In genomic region chr12:91654399-91655122, GRCm38 (mm10) we compare ENCODE assay signal across 10 mouse cellular contexts.
DNase-seq lines count a peak whose midpoint lies in the region; ATAC-seq and TF ChIP-seq lines count a peak whose summit lies in the region.
"Had no signal": no experiment of that assay in that cellular context is flagged by ENCODE, and none has a peak within 500 bp of the region (broad histone marks: within the 10 kb centered on the region; RNA-seq: fewer than 3 reads in every experiment).

No protein-coding gene starts in this region.

- no peaks in the 10 kb centered on the region for H3K4me1 ChIP-seq in embryonic facial prominence, embryonic 14.5 days (ENCODE audit: control insufficient read depth, insufficient read depth, low read length)
- H3K4me1 ChIP-seq in embryonic facial prominence, embryonic 10.5 days, result peaks cover 3% of the 10 kb centered on the region; the same call in 1 of the 2 replicates
- H3K4me1 ChIP-seq in cerebellum, adult 2 months (ENCODE audit: control insufficient read depth, insufficient read depth, low read length), result 0 out of 2 replicates have a peak, but pooled peaks cover 2% of the 10 kb centered on the region
- H3K4me1 ChIP-seq in lung, embryonic 15.5 days, result peaks cover 12% of the 10 kb centered on the region; the same call in 1 of the 2 replicates

- H3K4me3 ChIP-seq in embryonic facial prominence, embryonic 14.5 days (ENCODE audit: low read depth, low read length), result no peak overlapping the region
- no peak overlapping the region for H3K4me3 ChIP-seq in embryonic facial prominence, embryonic 10.5 days
- no peak overlapping the region for H3K4me3 ChIP-seq in cerebellum, adult 2 months (replicated peaks; ENCODE audit: insufficient read depth, low read depth, low read length)
- H3K4me3 ChIP-seq in lung, embryonic 15.5 days, result no peak overlapping the region
- H3K4me3 ChIP-seq: erythroblast, embryonic 14.5 days; left cerebral cortex, adult 2 months had no signal

- TF ChIP-seq POLR2A in cerebellum, adult 2 months (IDR thresholded peaks at IDR 0.05; ENCODE audit: borderline replicate concordance, insufficient read depth, low read length), result no peak

- H3K27me3 ChIP-seq in embryonic facial prominence, embryonic 14.5 days (replicated peaks; ENCODE audit: control insufficient read depth, insufficient read depth, low read length), result no peaks in the 10 kb centered on the region
- H3K27me3 ChIP-seq in embryonic facial prominence, embryonic 10.5 days (replicated peaks; ENCODE audit: low read depth, poor library complexity, severe bottlenecking), result no peaks in the 10 kb centered on the region
- H3K27me3 ChIP-seq in cerebellum, adult 2 months (ENCODE audit: control insufficient read depth, insufficient read depth, low read length), result no peaks in the 10 kb centered on the region; the same call in 1 of the 2 replicates
- H3K27me3 ChIP-seq in lung, embryonic 15.5 days, result no peaks in the 10 kb centered on the region

- DNase-seq in embryonic facial prominence, embryonic 14.5 days (ENCODE audit: low spot score), result peak; percentile 68
- no peak for DNase-seq in embryonic facial prominence, embryonic 10.5 days (ENCODE audit: low spot score)
- DNase-seq in left cerebral cortex, adult 18-20 months (ENCODE audit: low spot score in 2 of 2), result peak; percentile 15 to 26
- no peak for DNase-seq in left cerebral cortex, postnatal 36 days (ENCODE audit: low spot score in 2 of 2)
- DNase-seq in cerebellum, adult 2 months, result peak; percentile 24 to 70
- no peak for DNase-seq in natural killer cell, adult 2 months (ENCODE audit: low spot score in 2 of 2)
- DNase-seq in thymus, postnatal 10 days (ENCODE audit: low spot score in 2 of 2), result no peak

- no peak overlapping the region for H3K27ac ChIP-seq in embryonic facial prominence, embryonic 14.5 days (replicated peaks; ENCODE audit: low read depth, low read length)
- H3K27ac ChIP-seq in embryonic facial prominence, embryonic 10.5 days (replicated peaks), result no peak overlapping the region
- no peak overlapping the region for H3K27ac ChIP-seq in cerebellum, adult 2 months (ENCODE audit: insufficient read depth, low read length)
- peak overlapping the region; percentile 47 for H3K27ac ChIP-seq in lung, embryonic 15.5 days
- H3K27ac ChIP-seq: left cerebral cortex, adult 2 months had no signal

- no peaks in the 10 kb centered on the region for H3K9me3 ChIP-seq in embryonic facial prominence, embryonic 14.5 days (ENCODE audit: control insufficient read depth, low read length)
- H3K9me3 ChIP-seq in embryonic facial prominence, embryonic 10.5 days, result no peaks in the 10 kb centered on the region
- no peaks in the 10 kb centered on the region for H3K9me3 ChIP-seq in lung, embryonic 15.5 days

- no peak overlapping the region for H3K9ac ChIP-seq in embryonic facial prominence, embryonic 14.5 days (ENCODE audit: low read depth, low read length)
- no peak overlapping the region for H3K9ac ChIP-seq in lung, embryonic 15.5 days

- H3K4me2 ChIP-seq in embryonic facial prominence, embryonic 14.5 days (ENCODE audit: low read depth, low read length), result no peak overlapping the region
- H3K4me2 ChIP-seq in lung, embryonic 15.5 days, result no peak overlapping the region

- intact Hi-C loops in left cerebral cortex, postnatal 36 days (cut with DNase I), result no loop called here

- no peaks in the 10 kb centered on the region for H3K36me3 ChIP-seq in embryonic facial prominence, embryonic 14.5 days (ENCODE audit: control insufficient read depth, insufficient read depth, low read length)
- H3K36me3 ChIP-seq in embryonic facial prominence, embryonic 10.5 days (replicated peaks), result no peaks in the 10 kb centered on the region
- no peaks in the 10 kb centered on the region for H3K36me3 ChIP-seq in lung, embryonic 15.5 days

- 62% methylated on average over 3 of the region's 3 CpGs for WGBS in embryonic facial prominence, embryonic 14.5 days
- 84% methylated on average over 3 of the region's 3 CpGs for WGBS in embryonic facial prominence, embryonic 10.5 days
- 24% methylated on average over 3 of the region's 3 CpGs for WGBS in cerebellum, adult 2 months
- WGBS in lung, embryonic 15.5 days, result 39% methylated on average over 3 of the region's 3 CpGs

- ATAC-seq in embryonic facial prominence, embryonic 14.5 days (ENCODE audit: low read depth), result peak; percentile 74
- ATAC-seq in lung, embryonic 15.5 days (ENCODE audit: borderline replicate concordance, extremely low read depth, low FRiP score, low TSS enrichment), result peak; percentile 84; the same call in 1 of the 2 replicates

- TF ChIP-seq CTCF in cerebellum, adult 2 months (IDR thresholded peaks at IDR 0.05; ENCODE audit: borderline replicate concordance, insufficient read depth, low read depth, low read length), result no peak

Comparison
In these comparisons a context has a peak if more than half of its experiments do, and no peak if none do; other contexts are left out.
1. DNase-seq: peak in embryonic facial prominence, embryonic 14.5 days (single experiment), left cerebral cortex, adult 18-20 months (2 of 2) and cerebellum, adult 2 months (2 of 2); none in embryonic facial prominence, embryonic 10.5 days (single experiment), left cerebral cortex, postnatal 36 days (0 of 2), natural killer cell, adult 2 months (0 of 2) and thymus, postnatal 10 days (0 of 2).